Mouse (Mus musculus) megakaryocyte, embryonic 14.5 days (primary cell): Measurements from ENCODE around the gene Proser3. TPM values are rescaled to one million over a fixed set of nuclear protein-coding genes. Genes with fewer than 3 reads are reported as not detected.
A peak's percentile ranks its signal among the peaks of the same experiment; 100 is the strongest.

Experiments
- H3K27me3 ChIP-seq: replicated peaks from 2 replicates; pipeline ENCODE3; 2012; ENCODE audit warnings: inconsistent platforms
- H3K36me3 ChIP-seq: replicated peaks from 2 replicates; pipeline ENCODE3; 2012; ENCODE audit warnings: low read length, inconsistent platforms, mixed read lengths
- H3K4me1 ChIP-seq: 2 replicates; pipeline ENCODE4 v1.6.1; 2012; ENCODE audit warnings: inconsistent platforms
- H3K4me3 ChIP-seq: replicated peaks from 2 replicates; pipeline ENCODE3; 2012; ENCODE audit warnings: moderate library complexity, mild to moderate bottlenecking, inconsistent platforms
- H3K9me3 ChIP-seq: 2 replicates; pipeline ENCODE4 v1.6.1; 2012; ENCODE audit warnings: inconsistent platforms
- FLI1 ChIP-seq: IDR thresholded peaks from 2 replicates; pipeline ENCODE4 v1.6.1; 2012; ENCODE audit warnings: low read length, inconsistent platforms, mixed read lengths
- GATA1 ChIP-seq: IDR thresholded peaks from 3 replicates; pipeline ENCODE4 v1.6.1; 2012; ENCODE audit warnings: mixed read lengths, low read length, inconsistent platforms, borderline replicate concordance
- polyA plus RNA-seq: library from polyadenylated mRNA; stranded (reverse); fragments of >175 nt; gene quantifications from 2 replicates; pipeline ENCODE4 v1.2.3, GENCODE M21; 2012; ENCODE audit warnings: low replicate concordance; ENCODE audit not compliant: insufficient read depth

Gene Proser3
- polyA plus RNA-seq, 1 experiment = 11.6 TPM

DNA sequence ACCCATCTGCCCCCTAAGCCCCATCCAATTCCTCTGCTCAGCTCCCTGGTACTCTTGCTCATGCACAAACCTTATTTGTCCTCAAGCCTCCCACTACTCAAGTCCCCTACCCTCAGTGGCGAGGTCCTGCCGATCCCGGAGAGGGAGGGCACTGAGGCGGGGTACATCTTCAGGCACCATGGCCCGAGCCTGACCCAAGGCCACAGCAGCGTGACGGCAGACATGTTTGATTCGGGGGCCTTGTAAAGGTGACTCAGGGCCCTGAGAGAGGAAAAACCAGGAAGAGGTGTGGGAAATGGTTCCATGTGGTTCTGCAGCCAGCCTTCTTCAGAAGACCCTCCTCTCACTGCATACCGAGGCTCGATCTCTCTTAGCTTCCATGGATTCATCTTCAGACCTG, 32.2 kb upstream of the Proser3 start:
- Histone ChIP-seq H3K9me3 (no peaks in the 10 kb centered on the region), H3K36me3 (peaks cover 78% of the 10 kb centered on the region), H3K4me3 (no peak overlapping the region), H3K27me3 (no peaks in the 10 kb centered on the region), H3K4me1 (peaks cover 41% of the 10 kb centered on the region)
- TF ChIP-seq GATA1 = no peak
- TF ChIP-seq FLI1 = no peak

DNA sequence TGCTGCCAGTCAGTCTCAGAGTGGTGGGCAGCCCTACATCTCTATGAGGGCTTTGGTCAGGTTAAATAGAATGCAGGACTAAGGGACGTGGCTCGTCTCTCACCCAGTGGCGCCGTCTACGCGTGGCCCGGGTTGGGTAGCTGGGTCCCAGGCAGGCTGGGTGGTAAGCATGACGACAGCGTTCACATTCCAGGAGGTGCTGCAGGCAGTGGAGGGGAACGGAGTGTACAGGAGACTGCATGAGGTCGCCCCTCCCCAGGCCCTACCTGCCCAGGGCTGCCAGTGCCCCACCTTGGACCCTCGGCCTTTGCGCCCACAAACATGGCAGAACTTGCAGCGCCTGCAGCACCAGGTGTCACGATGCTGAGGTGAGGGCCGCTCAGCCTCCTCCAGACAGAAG, 29.4 kb upstream of the Proser3 start:
- Histone ChIP-seq H3K9me3 (no peaks in the 10 kb centered on the region), H3K36me3 (peaks cover 99% of the 10 kb centered on the region), H3K4me1 (peaks cover 31% of the 10 kb centered on the region), H3K27me3 (no peaks in the 10 kb centered on the region), H3K4me3 (no peak overlapping the region)
- no peak for TF ChIP-seq GATA1
- TF ChIP-seq FLI1 = no peak

DNA sequence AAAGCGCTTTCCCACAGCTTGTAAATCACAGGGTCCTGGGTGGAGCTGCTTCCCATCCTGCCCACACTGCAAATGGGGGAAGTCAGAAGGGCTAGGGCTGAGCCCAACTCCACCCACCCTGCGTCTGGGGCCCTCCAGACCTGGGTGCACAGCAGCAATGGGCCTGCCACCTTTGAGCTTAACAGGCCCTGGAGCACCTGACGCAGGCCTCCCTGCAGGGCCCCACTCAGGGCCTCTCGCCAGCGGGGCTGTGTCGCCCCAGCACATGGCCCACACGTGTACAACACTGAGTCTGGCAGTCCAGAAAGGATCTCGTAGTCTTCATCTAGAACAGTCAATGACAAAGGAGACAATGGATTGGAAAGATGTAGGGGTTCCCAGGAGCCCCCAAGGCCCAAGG, 27.9 kb upstream of the Proser3 start:
- Histone ChIP-seq H3K27me3 (no peaks in the 10 kb centered on the region), H3K36me3 (peaks cover 99% of the 10 kb centered on the region), H3K9me3 (no peaks in the 10 kb centered on the region), H3K4me1 (peaks cover 15% of the 10 kb centered on the region; the same call in 1 of the 2 replicates), H3K4me3 (no peak overlapping the region)
- TF ChIP-seq FLI1 (no peak), GATA1 (no peak)

DNA sequence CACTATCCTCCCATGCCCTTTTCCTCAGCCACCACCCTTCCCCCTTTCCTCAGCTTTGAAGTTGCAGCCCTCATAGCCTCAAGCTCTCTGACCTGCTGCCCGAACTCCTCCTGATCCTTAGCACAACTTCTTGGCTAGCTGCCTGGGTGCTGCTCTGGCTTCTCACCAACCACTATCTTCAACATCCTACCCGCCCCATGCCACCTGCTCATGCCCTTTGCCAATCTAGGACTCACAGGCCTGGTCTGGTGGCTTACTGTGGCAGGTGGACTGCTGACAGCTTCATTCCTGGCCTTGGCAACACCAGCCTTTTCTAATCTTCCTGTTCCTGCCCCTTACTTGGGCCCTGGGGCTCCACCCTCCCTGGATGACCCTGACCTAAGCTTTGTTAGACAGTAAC, 20.9 kb upstream of the Proser3 start:
- Histone ChIP-seq H3K36me3 (peaks cover 100% of the 10 kb centered on the region), H3K4me1 (peaks cover 11% of the 10 kb centered on the region; the same call in 1 of the 2 replicates), H3K27me3 (no peaks in the 10 kb centered on the region), H3K9me3 (no peaks in the 10 kb centered on the region), H3K4me3 (no peak overlapping the region)
- TF ChIP-seq FLI1 (no peak), GATA1 (no peak)

DNA sequence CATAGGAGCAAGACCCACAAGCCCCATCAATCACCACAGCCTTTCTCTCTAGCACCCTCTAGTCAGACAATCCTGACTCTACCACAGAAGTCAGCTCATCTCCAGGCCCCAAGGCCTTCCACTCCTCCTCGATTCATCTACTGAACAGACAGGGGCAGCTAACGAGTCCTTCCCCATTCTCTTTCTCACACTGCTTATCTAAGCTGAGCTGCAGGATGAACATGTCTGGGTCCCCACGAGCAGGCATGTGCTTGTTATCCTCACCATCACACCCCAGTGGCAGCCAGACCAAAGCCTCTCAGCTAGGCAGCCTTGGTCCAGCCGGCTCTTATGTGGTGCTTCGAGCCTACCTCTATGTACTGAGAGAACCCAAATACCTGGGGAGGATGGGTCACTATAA, 20.3 kb upstream of the Proser3 start:
- Histone ChIP-seq H3K36me3 (peaks cover 99% of the 10 kb centered on the region), H3K27me3 (no peaks in the 10 kb centered on the region), H3K9me3 (no peaks in the 10 kb centered on the region), H3K4me1 (peaks cover 11% of the 10 kb centered on the region; the same call in 1 of the 2 replicates), H3K4me3 (no peak overlapping the region)
- TF ChIP-seq GATA1 = no peak
- no peak for TF ChIP-seq FLI1

DNA sequence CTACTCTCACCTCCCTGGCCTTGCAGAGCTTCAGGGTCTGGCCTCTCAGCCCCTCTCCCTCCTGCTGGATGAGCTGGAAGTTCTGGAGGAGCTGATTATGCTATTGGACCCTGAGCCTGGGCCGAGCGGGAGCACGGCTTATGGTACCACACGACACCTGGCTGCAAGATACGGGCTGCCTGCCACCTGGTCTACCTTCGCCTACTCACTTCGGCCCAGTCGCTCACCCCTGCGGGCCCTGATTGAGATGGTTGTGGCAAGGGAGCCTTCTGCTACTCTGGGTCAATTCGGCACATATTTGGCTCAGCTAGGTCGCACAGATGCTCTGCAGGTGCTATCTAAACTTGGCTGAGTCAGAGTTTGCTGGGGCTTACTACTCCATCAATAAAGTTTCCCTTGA, 15.5 kb upstream of the Proser3 start:
- Histone ChIP-seq H3K4me1 (peaks cover 40% of the 10 kb centered on the region), H3K27me3 (no peaks in the 10 kb centered on the region), H3K36me3 (peaks cover 87% of the 10 kb centered on the region), H3K4me3 (no peak overlapping the region), H3K9me3 (no peaks in the 10 kb centered on the region)
- no peak for TF ChIP-seq GATA1
- no peak for TF ChIP-seq FLI1

DNA sequence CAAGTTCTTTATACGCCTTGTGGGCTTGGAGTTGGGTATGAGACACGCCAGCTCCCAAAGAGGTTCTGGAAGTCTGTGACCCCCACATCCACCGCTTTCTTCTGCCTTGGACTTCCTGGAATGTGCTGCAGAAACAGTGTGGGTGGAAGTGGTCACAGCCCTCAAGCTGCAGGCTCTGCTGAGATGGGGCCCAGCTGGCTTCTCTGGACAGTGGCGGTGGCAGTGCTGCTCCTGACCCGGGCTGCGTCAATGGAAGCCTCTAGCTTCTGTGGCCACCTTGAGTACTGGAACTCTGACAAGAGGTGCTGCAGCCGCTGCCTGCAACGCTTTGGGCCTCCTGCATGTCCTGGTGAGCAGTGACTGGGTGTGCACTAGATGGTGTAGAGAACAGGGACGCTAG, 13.9 kb upstream of the Proser3 start:
- Histone ChIP-seq H3K4me1 (peaks cover 45% of the 10 kb centered on the region), H3K36me3 (peaks cover 78% of the 10 kb centered on the region), H3K27me3 (no peaks in the 10 kb centered on the region), H3K4me3 (peak overlapping the region; percentile 10), H3K9me3 (no peaks in the 10 kb centered on the region)
- TF ChIP-seq FLI1 (no peak), GATA1 (no peak)

DNA sequence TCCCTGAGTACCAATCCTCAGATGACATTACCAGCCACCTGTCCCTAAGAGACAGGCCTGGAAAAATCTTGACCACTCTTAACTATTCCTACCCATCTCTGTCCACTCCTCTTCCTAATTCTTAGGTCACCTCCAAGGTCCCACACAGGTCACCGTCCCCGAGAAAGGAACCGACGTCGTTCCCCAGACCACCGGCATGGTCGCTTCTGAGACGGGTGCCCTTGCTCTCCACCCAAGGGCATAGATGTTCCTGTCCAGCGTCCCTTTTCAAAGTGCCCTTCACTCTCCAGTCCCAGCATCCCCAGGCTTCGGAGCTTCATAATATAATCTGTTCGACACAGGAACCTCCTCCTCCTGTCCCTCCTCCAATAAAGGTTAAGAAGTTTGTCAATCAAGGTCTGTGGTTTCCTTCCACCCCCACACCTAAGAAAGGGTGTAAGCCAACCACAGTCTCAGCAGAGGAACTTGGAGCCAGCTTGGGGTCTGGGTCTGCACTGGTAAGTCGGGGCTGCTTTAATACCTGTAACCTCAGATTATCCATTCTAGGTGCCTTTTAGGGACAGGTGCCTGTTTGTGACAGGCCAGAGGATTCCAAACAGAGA, 13.0 kb upstream of the Proser3 start, which contains the start of gene Igflr1:
TSS of gene Igflr1 (plus strand) at position 458 of the 602 bp plus-strand sequence.
- Histone ChIP-seq H3K36me3 (peaks cover 73% of the 10 kb centered on the region), H3K27me3 (no peaks in the 10 kb centered on the region), H3K4me1 (peaks cover 54% of the 10 kb centered on the region), H3K4me3 (peak within 1 kb of the TSS; percentile 99), H3K9me3 (no peaks in the 10 kb centered on the region)
- TF ChIP-seq FLI1 = no peak
- TF ChIP-seq GATA1 = no peak

DNA sequence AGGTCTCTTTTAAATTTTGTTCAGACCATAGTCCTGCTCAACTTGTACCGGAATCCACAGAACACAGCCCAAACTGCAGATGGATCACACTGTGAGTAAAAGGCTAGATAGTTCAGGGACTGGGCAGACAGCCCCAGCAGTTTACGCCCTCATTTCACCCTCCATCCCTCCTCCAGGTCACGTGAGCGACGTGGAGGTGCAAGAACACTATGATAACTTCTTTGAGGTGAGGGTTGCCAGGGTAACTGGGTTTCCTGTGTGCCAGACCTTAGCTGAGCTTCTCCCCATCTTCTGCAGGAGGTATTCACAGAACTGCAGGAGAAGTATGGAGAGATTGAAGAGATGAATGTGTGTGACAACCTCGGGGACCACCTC, 11.8 kb upstream of the Proser3 start:
- no peak for TF ChIP-seq GATA1
- TF ChIP-seq FLI1 = no peak
- H3K36me3 ChIP-seq = peaks cover 62% of the 10 kb centered on the region

DNA sequence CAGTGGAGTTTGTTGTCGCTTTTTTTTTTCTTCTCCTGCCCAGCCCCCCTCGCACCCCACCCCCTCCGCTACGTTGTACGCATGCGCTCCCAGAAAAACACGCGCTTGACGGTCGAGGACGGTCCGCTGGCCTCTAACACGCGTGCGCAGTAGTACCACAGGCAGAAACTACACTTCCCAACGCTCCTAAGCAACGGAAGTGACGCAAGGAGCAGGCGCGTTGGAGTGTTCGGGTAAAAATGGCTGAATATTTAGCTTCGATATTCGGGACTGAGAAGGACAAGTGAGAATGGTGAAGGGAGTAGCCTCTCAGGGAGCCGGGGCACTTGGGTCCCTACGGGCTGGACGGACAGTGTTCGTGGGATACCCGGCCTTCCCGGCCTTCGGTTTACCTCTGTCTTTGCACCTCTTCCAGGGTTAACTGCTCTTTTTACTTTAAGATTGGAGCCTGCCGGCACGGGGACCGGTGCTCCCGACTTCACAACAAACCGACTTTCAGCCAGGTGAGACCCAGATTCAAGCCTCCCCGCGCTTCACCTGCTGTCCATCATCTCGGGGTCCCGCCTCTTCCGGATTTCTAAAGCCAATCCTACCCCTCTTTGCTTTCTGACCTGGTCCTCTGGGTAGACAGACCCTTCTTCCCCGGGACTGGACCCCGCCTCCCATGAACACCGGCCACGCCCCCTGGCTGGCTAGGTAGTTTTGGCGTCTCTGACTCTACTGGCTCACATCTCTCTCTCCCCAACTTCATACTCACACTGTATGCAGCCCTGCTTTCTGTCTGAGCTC, 11.2 kb upstream of the Proser3 start, which contains the start of the genes U2af1l4, Gm49396 and Psenen:
TSS of gene U2af1l4 (plus strand) at position 185 of the 789 bp plus-strand sequence.
TSS of gene Gm49396 (plus strand) at position 228 of the 789 bp plus-strand sequence.
TSS of gene Psenen (minus strand) at position 511 of the 789 bp plus-strand sequence.
- H3K4me1 ChIP-seq = peaks cover 64% of the 10 kb centered on the region
- H3K9me3 ChIP-seq = no peaks in the 10 kb centered on the region
- no peaks in the 10 kb centered on the region for H3K27me3 ChIP-seq
- peak within 1 kb of the TSS; percentile 99 for H3K4me3 ChIP-seq
- TF ChIP-seq FLI1 (no peak), GATA1 (no peak)
- H3K36me3 ChIP-seq = peaks cover 56% of the 10 kb centered on the region

More for the DNA sequence above, 11.8 kb upstream of the Proser3 start:
- no peaks in the 10 kb centered on the region for H3K9me3 ChIP-seq
- peaks cover 59% of the 10 kb centered on the region for H3K4me1 ChIP-seq
- H3K4me3 ChIP-seq = peak overlapping the region; percentile 99
- H3K27me3 ChIP-seq = no peaks in the 10 kb centered on the region
